Mouse (Mus musculus) right cerebral cortex, postnatal 10 days (tissue): ENCODE data around the gene Slc25a48.

Source experiments
- DNase-seq, 2 experiments: peaks; one replicate each; pipeline ENCODE4 v3.0.0; 2021; ENCODE audit warnings: low spot score in 2 of 2

Gene Slc25a48

GRCm38 (mm10) chr13:56438211-56439075 is at the start of gene Slc25a48:
Gene Slc25a48 (plus strand): TSS chr13:56438355.
- peak in 1 of 2 experiments; percentile 50 for DNase-seq

GRCm38 (mm10) chr13:56397572-56397971 is 40.6 kb upstream of the Slc25a48 start:
- DNase-seq, result no peak

GRCm38 (mm10) chr13:56401186-56401585 is 37.0 kb upstream of the Slc25a48 start:
- DNase-seq, result no peak

GRCm38 (mm10) chr13:56403381-56404086 is 34.6 kb upstream of the Slc25a48 start:
- no peak for DNase-seq

- no peak for DNase-seq
Observed at GRCm38 (mm10) chr13:56404511-56405140, 33.5 kb upstream of the Slc25a48 start.

GRCm38 (mm10) chr13:56412286-56412873 is 25.8 kb upstream of the Slc25a48 start:
- DNase-seq, result no peak

GRCm38 (mm10) chr13:56418685-56419483 is 19.3 kb upstream of the Slc25a48 start:
- DNase-seq, result no peak

GRCm38 (mm10) chr13:56419538-56419937 is 18.6 kb upstream of the Slc25a48 start:
- DNase-seq, result no peak

- peak; percentile 76 to 88 for DNase-seq
Observed at GRCm38 (mm10) chr13:56422072-56422723, 16.0 kb upstream of the Slc25a48 start.

- DNase-seq, result no peak
Observed at GRCm38 (mm10) chr13:56425931-56426330, 12.2 kb upstream of the Slc25a48 start.

- DNase-seq, result no peak
Observed at GRCm38 (mm10) chr13:56426365-56426764, 11.8 kb upstream of the Slc25a48 start, which contains the start of gene Gm3045. Gene Gm3045 (plus strand): TSS chr13:56426594.

GRCm38 (mm10) chr13:56428724-56429500 is 9.2 kb upstream of the Slc25a48 start:
- peak; percentile 73 to 88 for DNase-seq

- no peak for DNase-seq
Observed at GRCm38 (mm10) chr13:56432496-56432895, 5.7 kb upstream of the Slc25a48 start.

- peak; percentile 64 to 81 for DNase-seq
Observed at GRCm38 (mm10) chr13:56433466-56433865, 4.7 kb upstream of the Slc25a48 start.

- no peak for DNase-seq
Observed at GRCm38 (mm10) chr13:56434311-56434751, 3.8 kb upstream of the Slc25a48 start.

GRCm38 (mm10) chr13:56435615-56436287 is 2.4 kb upstream of the Slc25a48 start:
- DNase-seq, result no peak

- no peak for DNase-seq
Observed at GRCm38 (mm10) chr13:56443411-56443810, 5.3 kb downstream of the Slc25a48 start.

- no peak for DNase-seq
Observed at GRCm38 (mm10) chr13:56444112-56444511, 6.0 kb downstream of the Slc25a48 start.

GRCm38 (mm10) chr13:56444996-56445395 is 6.8 kb downstream of the Slc25a48 start:
- no peak for DNase-seq
